Mouse (Mus musculus) midbrain, embryonic 11.5 days (tissue): ENCODE measurements around the gene Med26. TPM values are rescaled to one million over a fixed set of nuclear protein-coding genes. Genes with fewer than 3 reads are reported as not detected.

Experiments
- ATAC-seq: fragments of 200-750 bp; cut with Nextera tagmentation; 2 replicates; pipeline ENCODE4 v1.8.0; 2017; ENCODE audit warnings: moderate TSS enrichment, moderate library complexity; ENCODE audit not compliant: low FRiP score
- DNase-seq: peaks from one replicate; pipeline ENCODE4 v3.0.0; 2015; ENCODE audit warnings: low spot score; ENCODE audit errors: missing footprints
- H3K27ac ChIP-seq: fragments of 300-500 bp; sonication (generic); 2 replicates; pipeline ENCODE4 v1.5.1; 2014; ENCODE audit warnings: low read depth, low read length
- H3K27me3 ChIP-seq: fragments of 300-500 bp; sonication (generic); 2 replicates; pipeline ENCODE4 v1.6.1; 2014; ENCODE audit warnings: mild to moderate bottlenecking, low read length, moderate library complexity, mixed read lengths; ENCODE audit not compliant: control insufficient read depth, insufficient read depth
- H3K36me3 ChIP-seq: fragments of 300-500 bp; sonication (generic); 2 replicates; pipeline ENCODE4 v1.6.1; 2014; ENCODE audit warnings: mild to moderate bottlenecking, low read length, moderate library complexity, mixed read lengths; ENCODE audit not compliant: control insufficient read depth, insufficient read depth
- H3K4me1 ChIP-seq: fragments of 300-500 bp; sonication (generic); 2 replicates; pipeline ENCODE4 v1.6.1; 2014; ENCODE audit warnings: low read length; ENCODE audit not compliant: control insufficient read depth, insufficient read depth
- H3K4me2 ChIP-seq: fragments of 300-500 bp; sonication (generic); 2 replicates; pipeline ENCODE4 v1.6.1; 2014; ENCODE audit warnings: mild to moderate bottlenecking, moderate library complexity
- H3K4me3 ChIP-seq: fragments of 300-500 bp; sonication (generic); 2 replicates; pipeline ENCODE4 v1.5.1; 2014; ENCODE audit warnings: low read depth, low read length
- H3K9ac ChIP-seq: fragments of 300-500 bp; sonication (generic); 2 replicates; pipeline ENCODE4 v1.6.1; 2014; ENCODE audit warnings: low read length
- H3K9me3 ChIP-seq: fragments of 300-500 bp; sonication (generic); 2 replicates; pipeline ENCODE4 v1.6.1; 2016; ENCODE audit warnings: low read length; ENCODE audit not compliant: control insufficient read depth
- WGBS: fragments of 180-500 bp; shearing (Covaris S2); extraction: QIAGEN DNeasy Blood & Tissue Kit; methylation state at CpG from one replicate; pipeline ENCODE4 v1.1.7; 2014; 5-methylcytosine and 5-hydroxymethylcytosine counted together
- polyA plus RNA-seq: library from polyadenylated mRNA; unstranded; fragments of >200 nt; fragmentation: Nextera tagmentation; extraction: Ambion mirVana; gene quantifications from 2 replicates; pipeline ENCODE4 v1.2.1, GENCODE M21; 2014

Med26 gene
- polyA plus RNA-seq, 1 experiment from 2014 or later = 13.6 TPM

DNA sequence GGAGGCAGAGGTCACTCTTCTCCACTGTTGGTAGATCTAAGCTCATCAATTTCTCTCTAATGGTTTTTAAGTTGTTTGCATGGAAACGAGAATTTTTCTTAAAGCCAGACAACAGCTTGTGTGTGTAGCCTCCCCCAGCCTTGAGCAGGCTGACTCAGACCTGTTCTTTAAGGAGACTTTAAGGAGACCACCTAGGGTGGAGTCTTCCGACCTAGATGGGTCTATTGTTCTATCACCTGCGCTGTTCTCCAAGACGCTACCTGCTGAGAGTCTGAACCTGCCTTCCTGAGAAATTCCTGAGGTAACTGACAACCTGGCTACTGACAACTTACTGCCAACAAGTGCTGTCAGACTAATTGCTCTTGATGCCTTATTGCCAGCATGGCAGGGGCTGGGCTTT is 7.7 kb upstream of the Med26 start:
- Histone ChIP-seq H3K9ac (no peak overlapping the region), H3K4me3 (no peak overlapping the region), H3K9me3 (no peaks in the 10 kb centered on the region), H3K27me3 (no peaks in the 10 kb centered on the region), H3K36me3 (no peaks in the 10 kb centered on the region), H3K27ac (no peak overlapping the region), H3K4me1 (no peaks in the 10 kb centered on the region), H3K4me2 (no peak overlapping the region)
- DNase-seq = no peak
- WGBS = 52% methylated on average over 4 of the region's 4 CpGs
- no peak for ATAC-seq

- Histone ChIP-seq H3K27ac (no peak overlapping the region), H3K4me1 (peaks cover 14% of the 10 kb centered on the region)
- WGBS = 30% methylated on average over 5 of the region's 5 CpGs
These were observed 1.3 kb upstream of the Med26 start for GRCm38 (mm10) chr8:72549314-72549892.

GRCm38 (mm10) chr8:72548644-72549313 is 709 bp upstream of the Med26 start:
- WGBS = under 1% methylated on average over 45 of the region's 45 CpGs
- ATAC-seq = peak; percentile 81
- Histone ChIP-seq H3K36me3 (no peaks in the 10 kb centered on the region), H3K27me3 (no peaks in the 10 kb centered on the region), H3K4me3 (peak overlapping the region; percentile 94), H3K4me2 (peak overlapping the region; percentile 98), H3K9me3 (no peaks in the 10 kb centered on the region), H3K9ac (peak overlapping the region; percentile 74), H3K27ac (peak overlapping the region; percentile 81), H3K4me1 (peaks cover 14% of the 10 kb centered on the region)
- DNase-seq = peak; percentile 83

More at GRCm38 (mm10) chr8:72549314-72549892, 1.3 kb upstream of the Med26 start:
- peak overlapping the region; percentile 94 for H3K4me3 ChIP-seq
- no peaks in the 10 kb centered on the region for H3K9me3 ChIP-seq
- no peaks in the 10 kb centered on the region for H3K27me3 ChIP-seq
- no peaks in the 10 kb centered on the region for H3K36me3 ChIP-seq
- DNase-seq (no peak), ATAC-seq (no peak)
- peak overlapping the region; percentile 98 for H3K4me2 ChIP-seq
- H3K9ac ChIP-seq = peak overlapping the region; percentile 74

DNA sequence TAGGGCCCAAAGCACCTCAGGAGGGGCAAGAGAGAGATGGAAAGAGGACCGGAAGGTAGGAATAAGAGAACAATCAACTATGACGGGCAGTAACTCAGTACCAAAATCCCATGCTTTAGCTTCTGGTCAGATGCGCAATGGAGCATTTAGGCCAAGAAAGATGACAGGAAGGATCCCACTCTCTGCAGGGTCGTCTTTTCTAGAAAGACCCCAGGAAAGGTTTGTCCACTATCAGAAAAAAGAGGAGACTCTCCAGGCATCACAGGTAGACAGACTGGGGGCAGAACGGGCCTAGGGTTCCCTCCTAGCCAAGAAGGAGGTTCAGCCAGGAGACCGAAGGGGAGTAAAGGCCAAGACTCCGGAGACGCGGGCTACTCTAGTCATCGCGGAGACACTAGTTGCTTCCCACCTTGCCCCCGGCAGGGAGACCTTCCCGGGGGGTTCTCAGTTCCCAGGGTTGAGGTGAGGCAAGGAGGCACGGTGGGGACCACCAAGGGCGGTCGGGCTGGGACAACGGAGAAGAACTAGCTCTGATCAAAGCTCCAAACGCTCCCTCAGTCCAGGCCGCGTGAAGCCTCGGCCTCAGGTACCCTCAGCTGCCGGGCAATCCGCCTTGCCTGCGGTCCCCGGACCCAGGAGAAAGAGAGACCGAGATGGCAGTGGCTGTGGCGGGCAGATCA is 808 bp downstream of the Med26 start:
- peak; percentile 94 for DNase-seq
- no peak; the same call in 1 of the 2 replicates for ATAC-seq
- Histone ChIP-seq H3K9ac (peak overlapping the region; percentile 93), H3K4me1 (peaks cover 14% of the 10 kb centered on the region), H3K4me3 (peak overlapping the region; percentile 94), H3K4me2 (peak overlapping the region; percentile 98), H3K9me3 (no peaks in the 10 kb centered on the region), H3K27ac (peak overlapping the region; percentile 63; the same call in 1 of the 2 replicates), H3K36me3 (no peaks in the 10 kb centered on the region), H3K27me3 (no peaks in the 10 kb centered on the region)
- WGBS = 3% methylated on average over 26 of the region's 27 CpGs

GRCm38 (mm10) chr8:72539234-72539633 is 8.8 kb downstream of the Med26 start:
- Histone ChIP-seq H3K9ac (no peak overlapping the region), H3K9me3 (no peaks in the 10 kb centered on the region), H3K4me1 (no peaks in the 10 kb centered on the region), H3K4me2 (no peak overlapping the region), H3K4me3 (no peak overlapping the region), H3K27me3 (no peaks in the 10 kb centered on the region), H3K27ac (no peak overlapping the region), H3K36me3 (no peaks in the 10 kb centered on the region)
- peak; percentile 44 for DNase-seq
- no peak for ATAC-seq

DNA sequence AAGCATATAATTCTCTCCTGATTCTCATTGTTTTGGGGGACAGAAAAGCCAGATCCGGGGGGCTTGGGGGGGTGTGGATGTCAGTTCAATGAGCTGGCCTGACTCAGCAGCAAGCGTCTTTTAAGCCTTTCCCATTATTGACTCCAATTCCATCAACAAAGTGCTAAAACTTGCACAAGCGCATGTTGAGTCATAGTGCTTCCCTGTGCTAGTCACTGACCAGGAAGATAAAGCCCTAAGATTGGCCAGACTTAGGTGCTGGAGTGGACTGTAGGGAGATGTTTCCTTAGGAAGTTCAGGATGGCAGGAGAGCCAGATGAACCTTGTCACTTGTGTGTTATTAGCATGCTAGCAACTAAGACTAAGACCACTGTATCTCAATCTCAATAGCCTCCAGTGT is 13.2 kb downstream of the Med26 start:
- Histone ChIP-seq H3K4me1 (no peaks in the 10 kb centered on the region), H3K36me3 (no peaks in the 10 kb centered on the region), H3K27me3 (no peaks in the 10 kb centered on the region), H3K4me3 (no peak overlapping the region), H3K27ac (no peak overlapping the region), H3K9me3 (no peaks in the 10 kb centered on the region), H3K4me2 (no peak overlapping the region), H3K9ac (no peak overlapping the region)
- ATAC-seq (no peak), DNase-seq (peak; percentile 6)
- WGBS = 94% methylated on average over 3 of the region's 3 CpGs

DNA sequence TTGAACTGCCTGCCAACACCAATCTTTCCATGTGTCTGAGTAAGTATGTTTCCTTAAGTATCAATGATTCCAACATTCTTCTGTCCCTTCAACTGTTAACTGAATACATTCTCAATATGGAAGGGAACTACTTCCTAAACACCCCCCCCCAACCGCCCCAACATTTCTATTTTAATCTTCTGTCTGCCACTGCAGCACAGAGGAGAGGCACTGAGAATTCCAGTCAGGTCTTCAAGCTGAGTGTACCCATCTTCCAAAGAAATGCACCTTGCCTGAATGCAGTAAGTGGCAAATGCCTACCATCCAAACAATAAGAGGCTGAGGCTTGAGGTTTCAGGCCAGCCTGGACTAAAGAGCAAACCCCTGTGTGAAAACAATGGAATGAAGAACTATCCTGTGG is 16.0 kb downstream of the Med26 start:
- H3K9ac ChIP-seq = no peak overlapping the region
- no peaks in the 10 kb centered on the region for H3K27me3 ChIP-seq
- ATAC-seq (no peak), DNase-seq (no peak)
- no peak overlapping the region for H3K4me2 ChIP-seq
- no peaks in the 10 kb centered on the region for H3K4me1 ChIP-seq
- H3K36me3 ChIP-seq = no peaks in the 10 kb centered on the region
- no peak overlapping the region for H3K27ac ChIP-seq
- H3K4me3 ChIP-seq = no peak overlapping the region
- no peaks in the 10 kb centered on the region for H3K9me3 ChIP-seq
- WGBS = 96% methylated on average over 1 of the region's 1 CpGs

GRCm38 (mm10) chr8:72521888-72522287 is 26.2 kb downstream of the Med26 start:
- Histone ChIP-seq H3K27me3 (no peaks in the 10 kb centered on the region), H3K36me3 (no peaks in the 10 kb centered on the region), H3K9ac (no peak overlapping the region), H3K9me3 (no peaks in the 10 kb centered on the region), H3K27ac (no peak overlapping the region), H3K4me2 (no peak overlapping the region), H3K4me1 (no peaks in the 10 kb centered on the region), H3K4me3 (no peak overlapping the region)
- peak; percentile 56 for DNase-seq
- ATAC-seq = no peak

DNA sequence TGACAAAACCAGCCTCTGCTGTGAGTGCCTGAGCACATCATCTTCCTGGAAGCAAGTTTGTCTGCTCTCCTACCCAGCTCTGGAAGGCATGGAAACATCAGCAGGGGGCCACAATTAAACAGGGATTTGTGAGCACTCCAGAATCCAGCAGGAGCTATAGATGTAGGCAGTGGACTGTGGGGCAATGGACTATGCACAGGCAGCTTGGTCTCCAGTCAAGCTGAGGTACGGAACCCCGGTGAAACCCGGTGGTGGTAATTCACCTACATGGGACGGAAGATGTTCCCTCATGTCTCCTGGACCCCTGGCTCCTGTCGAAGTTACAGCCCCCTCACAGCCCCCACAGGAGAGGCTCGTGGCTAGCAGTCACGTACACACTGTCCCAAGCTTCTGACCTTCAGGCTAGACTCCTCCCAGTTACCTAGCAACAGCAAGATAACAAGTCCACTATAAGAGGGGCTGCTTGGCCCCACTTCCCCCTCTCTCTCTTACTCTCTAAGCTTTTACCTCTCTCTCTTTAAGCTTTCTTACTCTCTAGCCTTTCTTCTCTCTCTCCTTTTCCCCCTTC is 30.6 kb downstream of the Med26 start:
- 75% methylated on average over 7 of the region's 7 CpGs for WGBS
- peak; percentile 79 for DNase-seq

More for the DNA sequence above, 30.6 kb downstream of the Med26 start:
- Histone ChIP-seq H3K4me2 (no peak overlapping the region), H3K9me3 (no peaks in the 10 kb centered on the region), H3K9ac (no peak overlapping the region), H3K4me3 (no peak overlapping the region), H3K36me3 (no peaks in the 10 kb centered on the region), H3K27ac (no peak overlapping the region), H3K27me3 (no peaks in the 10 kb centered on the region), H3K4me1 (no peaks in the 10 kb centered on the region)
- no peak for ATAC-seq
